Mouse (Mus musculus): Measurements from ENCODE around the gene Cdsn. TPM values are rescaled to one million over a fixed set of nuclear protein-coding genes. Genes with fewer than 3 reads are reported as not detected.

The Cdsn gene
- polyA plus RNA-seq, 1 experiment from 2014 or later: 0.10 TPM

DNA sequence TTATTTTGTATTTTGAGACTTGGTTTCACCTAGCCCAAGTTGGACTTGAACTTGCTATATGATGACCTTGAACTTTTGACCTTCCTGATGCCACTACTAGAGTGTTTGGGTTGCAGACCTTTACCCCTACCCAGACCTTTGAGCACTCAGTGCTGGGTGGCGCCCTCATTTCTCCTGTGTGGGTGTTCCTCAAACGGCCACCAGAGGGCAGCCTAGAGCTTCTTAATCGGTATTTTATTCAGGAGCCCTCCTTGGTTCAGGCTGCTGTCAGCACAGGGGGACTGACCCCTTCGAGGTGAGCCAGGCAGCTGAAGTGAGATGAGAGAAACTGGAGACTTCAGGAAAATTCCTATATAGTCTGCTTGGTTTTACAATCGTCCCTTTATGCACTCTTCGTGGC lies 7.2 kb upstream of the Cdsn start:
- Histone ChIP-seq H3K4me3 (ENCODE audit: low read length) (no peak overlapping the region), H3K9me3 (ENCODE audit: control insufficient read depth, low read length) (no peaks in the 10 kb centered on the region), H3K4me2 (ENCODE audit: low read depth, low read length) (no peak overlapping the region), H3K9ac (ENCODE audit: low read depth, low read length) (no peak overlapping the region), H3K4me1 (ENCODE audit: control insufficient read depth, insufficient read depth, low read length) (peaks cover 5% of the 10 kb centered on the region), H3K27me3 (replicated peaks; ENCODE audit: control insufficient read depth, insufficient read depth, low read length) (no peaks in the 10 kb centered on the region), H3K27ac (ENCODE audit: low read length) (no peak overlapping the region), H3K36me3 (ENCODE audit: control insufficient read depth, insufficient read depth, low read length) (no peaks in the 10 kb centered on the region)
- ATAC-seq: peak; percentile 31; the same call in 1 of the 2 replicates
- 36% methylated on average over 6 of the region's 6 CpGs for WGBS

DNA sequence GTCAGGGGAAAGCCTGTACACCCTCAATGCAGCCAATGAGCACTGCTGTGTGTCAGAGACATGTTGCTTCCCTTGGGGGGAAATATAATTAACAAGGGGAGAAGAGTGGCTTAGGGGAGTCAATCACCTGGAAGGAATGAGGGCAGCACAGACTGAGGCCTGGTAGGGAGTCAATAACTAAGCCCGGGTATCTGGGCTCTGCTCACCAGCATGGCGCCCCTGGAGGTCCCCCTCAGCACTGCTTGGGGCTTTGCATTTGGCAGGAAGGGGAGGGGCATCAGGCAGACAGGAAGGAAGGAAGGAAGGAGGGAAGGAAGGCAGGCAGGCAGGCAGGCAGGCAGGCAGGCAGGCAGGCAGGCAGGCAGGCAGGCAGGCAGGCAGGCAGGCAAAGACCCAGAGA lies 4.5 kb upstream of the Cdsn start:
- Histone ChIP-seq H3K4me1 (ENCODE audit: control insufficient read depth, insufficient read depth, low read length) (peaks cover 9% of the 10 kb centered on the region), H3K4me2 (ENCODE audit: low read depth, low read length) (no peak overlapping the region), H3K27ac (ENCODE audit: low read length) (no peak overlapping the region), H3K9ac (ENCODE audit: low read depth, low read length) (no peak overlapping the region), H3K27me3 (replicated peaks; ENCODE audit: control insufficient read depth, insufficient read depth, low read length) (no peaks in the 10 kb centered on the region), H3K4me3 (ENCODE audit: low read length) (no peak overlapping the region), H3K36me3 (ENCODE audit: control insufficient read depth, insufficient read depth, low read length) (no peaks in the 10 kb centered on the region), H3K9me3 (ENCODE audit: control insufficient read depth, low read length) (no peaks in the 10 kb centered on the region)
- no peak for ATAC-seq
- 69% methylated on average over 2 of the region's 2 CpGs for WGBS

DNA sequence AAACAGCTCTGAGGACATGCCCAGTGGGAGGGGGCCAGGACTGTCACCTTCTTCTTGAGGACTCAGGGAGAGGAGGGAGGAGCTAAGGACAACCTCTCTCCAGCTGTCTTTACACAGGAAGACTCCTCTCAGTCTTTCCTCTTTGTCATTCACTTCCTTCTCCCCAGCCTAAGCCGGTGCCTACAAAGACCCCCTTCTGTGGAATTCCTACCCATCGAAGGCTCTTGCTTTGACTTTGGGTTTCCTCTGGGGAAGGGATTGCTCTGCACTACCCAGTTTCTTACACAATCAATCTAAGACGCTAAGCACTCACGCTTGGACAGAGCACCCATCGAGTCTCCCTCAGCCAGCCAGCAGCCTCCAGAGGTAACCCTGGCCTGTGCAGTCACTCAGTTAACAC lies 3.3 kb upstream of the Cdsn start:
- 34% methylated on average over 5 of the region's 5 CpGs for WGBS
- Histone ChIP-seq H3K27ac (ENCODE audit: low read length) (peak overlapping the region; percentile 54), H3K4me2 (ENCODE audit: low read depth, low read length) (no peak overlapping the region), H3K9me3 (ENCODE audit: control insufficient read depth, low read length) (no peaks in the 10 kb centered on the region), H3K36me3 (ENCODE audit: control insufficient read depth, insufficient read depth, low read length) (no peaks in the 10 kb centered on the region), H3K4me1 (ENCODE audit: control insufficient read depth, insufficient read depth, low read length) (peaks cover 9% of the 10 kb centered on the region), H3K9ac (ENCODE audit: low read depth, low read length) (0 out of 2 replicates have a peak overlapping the region, but pooled peaks have one; percentile 3), H3K4me3 (ENCODE audit: low read length) (no peak overlapping the region), H3K27me3 (replicated peaks; ENCODE audit: control insufficient read depth, insufficient read depth, low read length) (no peaks in the 10 kb centered on the region)
- no peak for ATAC-seq

DNA sequence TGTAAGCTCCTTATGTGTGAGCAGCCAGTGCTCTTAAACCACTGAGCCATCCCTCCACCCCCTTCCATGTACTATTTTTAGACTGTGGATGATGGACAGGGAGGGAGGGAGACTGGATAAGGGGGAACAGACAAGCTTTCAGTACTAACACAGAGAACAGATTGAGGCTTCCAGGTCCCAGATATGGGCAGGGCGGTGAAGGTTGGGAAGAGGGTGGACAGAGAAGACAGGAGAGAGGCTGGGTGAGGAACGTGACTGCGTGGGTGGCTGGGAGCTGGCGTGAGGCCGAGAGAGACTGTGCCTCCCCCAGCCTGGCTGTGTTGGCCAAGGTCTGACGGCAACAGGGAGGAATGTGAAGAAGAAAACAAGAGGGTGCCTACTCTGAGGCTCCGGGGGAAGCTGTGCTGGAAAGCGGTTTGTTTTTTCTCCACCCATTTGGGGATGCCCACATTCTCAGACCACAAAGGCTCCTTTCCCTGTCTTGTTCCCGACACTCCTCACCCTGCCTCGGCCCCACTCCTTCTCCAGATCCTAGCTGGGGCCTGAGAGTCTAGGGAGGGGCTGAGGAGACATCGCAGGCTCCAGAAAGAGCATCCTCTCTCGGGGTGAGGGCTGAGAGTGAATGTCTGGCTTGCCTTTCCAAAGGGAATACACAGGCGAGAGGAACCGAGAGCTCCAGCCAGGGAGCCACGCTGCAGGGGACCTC lies 2.3 kb upstream of the Cdsn start:
- no peak overlapping the region for H3K4me3 ChIP-seq (ENCODE audit: low read length)
- peak overlapping the region; percentile 64 for H3K27ac ChIP-seq (ENCODE audit: low read length)
- no peaks in the 10 kb centered on the region for H3K9me3 ChIP-seq (ENCODE audit: control insufficient read depth, low read length)
- H3K36me3 ChIP-seq (ENCODE audit: control insufficient read depth, insufficient read depth, low read length): no peaks in the 10 kb centered on the region
- H3K9ac ChIP-seq (ENCODE audit: low read depth, low read length): peak overlapping the region; percentile 17; the same call in 1 of the 2 replicates
- 37% methylated on average over 15 of the region's 15 CpGs for WGBS
- H3K4me2 ChIP-seq (ENCODE audit: low read depth, low read length): no peak overlapping the region
- H3K4me1 ChIP-seq (ENCODE audit: control insufficient read depth, insufficient read depth, low read length): peaks cover 9% of the 10 kb centered on the region
- peak; percentile 82 for ATAC-seq
- H3K27me3 ChIP-seq (replicated peaks; ENCODE audit: control insufficient read depth, insufficient read depth, low read length): no peaks in the 10 kb centered on the region

DNA sequence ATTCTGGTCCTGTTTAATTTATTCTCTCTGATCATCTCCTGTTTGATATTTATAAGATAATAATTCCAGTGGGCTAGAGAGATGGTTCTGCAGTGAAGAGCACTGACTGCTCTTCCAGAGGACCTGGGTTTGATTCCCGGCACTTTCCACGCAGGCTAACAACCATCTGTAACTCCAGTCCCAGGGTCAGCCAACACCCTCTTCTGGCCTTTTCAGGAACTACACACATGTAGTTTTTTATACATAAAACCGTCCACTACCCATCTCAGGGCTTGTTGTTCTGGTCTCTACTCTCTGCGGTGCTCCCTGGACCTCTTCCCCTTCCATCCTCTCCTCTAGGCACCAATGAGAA lies 1.8 kb upstream of the Cdsn start:
- no peak for ATAC-seq
- no peaks in the 10 kb centered on the region for H3K36me3 ChIP-seq (ENCODE audit: control insufficient read depth, insufficient read depth, low read length)
- H3K4me3 ChIP-seq (ENCODE audit: low read length): no peak overlapping the region
- no peaks in the 10 kb centered on the region for H3K9me3 ChIP-seq (ENCODE audit: control insufficient read depth, low read length)
- 94% methylated on average over 4 of the region's 4 CpGs for WGBS
- no peak overlapping the region for H3K4me2 ChIP-seq (ENCODE audit: low read depth, low read length)
- peaks cover 9% of the 10 kb centered on the region for H3K4me1 ChIP-seq (ENCODE audit: control insufficient read depth, insufficient read depth, low read length)
- H3K27me3 ChIP-seq (replicated peaks; ENCODE audit: control insufficient read depth, insufficient read depth, low read length): no peaks in the 10 kb centered on the region
- H3K27ac ChIP-seq (ENCODE audit: low read length): peak overlapping the region; percentile 64
- H3K9ac ChIP-seq (ENCODE audit: low read depth, low read length): 0 out of 2 replicates have a peak overlapping the region, but pooled peaks have one; percentile 17

DNA sequence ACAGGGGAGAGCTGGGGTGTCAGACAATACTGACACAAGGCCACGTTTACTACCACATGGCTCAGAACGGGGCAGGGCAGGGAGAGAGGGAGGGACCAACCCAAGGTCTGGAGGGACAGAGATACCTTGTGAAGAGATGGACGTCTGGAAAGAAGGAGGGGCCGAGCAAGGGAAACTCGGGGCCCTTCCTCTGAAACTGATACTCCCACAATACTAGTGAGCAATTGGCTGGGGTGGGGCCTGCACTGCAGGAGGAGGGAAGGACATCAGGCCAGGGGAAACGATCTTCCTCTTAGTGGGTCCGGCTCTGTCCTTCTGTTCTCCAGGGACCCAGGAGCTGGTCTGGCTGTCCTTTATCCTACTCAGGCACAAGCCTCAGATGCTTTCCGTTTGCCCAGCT lies 1.1 kb upstream of the Cdsn start:
- peak overlapping the region; percentile 23 for H3K27ac ChIP-seq (ENCODE audit: low read length)

DNA sequence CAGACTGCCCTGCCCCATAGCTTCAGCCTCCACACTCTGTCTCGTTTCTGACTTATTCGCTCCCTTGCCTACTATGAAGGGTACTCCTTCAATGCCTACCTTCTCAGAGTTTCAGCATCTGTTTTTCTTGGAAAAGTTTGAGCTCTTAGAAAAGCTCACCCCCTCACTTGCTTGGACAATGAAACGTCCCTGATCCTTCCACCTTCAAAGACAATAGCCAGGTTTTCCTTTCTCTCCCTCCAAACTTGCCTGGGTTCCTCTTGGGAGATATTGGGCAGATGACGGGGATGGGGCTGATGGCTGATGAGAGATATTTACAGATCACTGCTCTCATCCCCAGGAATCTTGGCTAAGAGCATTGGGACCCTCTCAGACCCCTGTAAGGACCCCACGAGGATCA lies 2.4 kb downstream of the Cdsn start:
- Histone ChIP-seq H3K9me3 (ENCODE audit: control insufficient read depth, low read length) (no peaks in the 10 kb centered on the region), H3K27me3 (replicated peaks; ENCODE audit: control insufficient read depth, insufficient read depth, low read length) (no peaks in the 10 kb centered on the region), H3K4me3 (ENCODE audit: low read length) (no peak overlapping the region), H3K27ac (ENCODE audit: low read length) (no peak overlapping the region), H3K36me3 (ENCODE audit: control insufficient read depth, insufficient read depth, low read length) (no peaks in the 10 kb centered on the region), H3K9ac (ENCODE audit: low read depth, low read length) (no peak overlapping the region), H3K4me1 (ENCODE audit: control insufficient read depth, insufficient read depth, low read length) (peaks cover 4% of the 10 kb centered on the region; the same call in 1 of the 2 replicates), H3K4me2 (ENCODE audit: low read depth, low read length) (no peak overlapping the region)
- WGBS: 83% methylated on average over 5 of the region's 5 CpGs
- ATAC-seq: no peak

More for the DNA sequence above, 1.1 kb upstream of the Cdsn start:
- H3K4me1 ChIP-seq (ENCODE audit: control insufficient read depth, insufficient read depth, low read length): peaks cover 9% of the 10 kb centered on the region
- peak overlapping the region; percentile 35; the same call in 1 of the 2 replicates for H3K9ac ChIP-seq (ENCODE audit: low read depth, low read length)
- H3K4me3 ChIP-seq (ENCODE audit: low read length): no peak overlapping the region
- H3K4me2 ChIP-seq (ENCODE audit: low read depth, low read length): no peak overlapping the region
- 37% methylated on average over 8 of the region's 8 CpGs for WGBS
- no peaks in the 10 kb centered on the region for H3K27me3 ChIP-seq (replicated peaks; ENCODE audit: control insufficient read depth, insufficient read depth, low read length)
- ATAC-seq: peak; percentile 29; the same call in 1 of the 2 replicates
- H3K9me3 ChIP-seq (ENCODE audit: control insufficient read depth, low read length): no peaks in the 10 kb centered on the region
- H3K36me3 ChIP-seq (ENCODE audit: control insufficient read depth, insufficient read depth, low read length): no peaks in the 10 kb centered on the region

DNA sequence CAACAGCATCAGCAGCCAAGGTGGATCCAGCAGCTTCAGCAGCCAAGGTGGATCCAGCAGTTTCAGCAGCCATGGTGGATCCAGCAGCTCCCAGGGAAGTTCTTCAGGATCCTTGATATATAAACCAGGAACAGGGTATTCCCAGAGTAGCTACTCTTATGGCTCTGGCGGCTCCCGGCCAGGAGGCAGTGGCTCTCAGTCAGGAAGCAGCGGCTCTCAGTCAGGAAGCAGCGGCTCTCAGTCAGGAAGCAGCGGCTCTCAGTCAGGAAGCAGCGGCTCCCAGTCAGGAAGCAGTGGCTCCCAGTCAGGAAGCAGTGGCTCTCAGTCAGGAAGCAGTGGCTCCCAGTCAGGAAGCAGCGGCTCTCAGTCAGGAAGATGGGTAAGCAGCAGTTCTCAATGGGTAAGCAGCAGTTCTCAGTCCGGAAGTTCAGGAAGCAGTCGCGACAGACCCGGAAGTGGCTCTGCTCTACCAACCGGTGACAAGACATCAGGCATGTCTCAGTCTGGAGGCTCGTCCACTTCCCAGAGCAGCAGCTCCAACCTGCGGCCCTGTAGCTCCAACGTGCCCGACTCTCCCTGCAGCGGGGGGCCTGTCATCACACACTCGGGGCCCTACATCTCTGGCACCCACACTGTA lies 3.0 kb downstream of the Cdsn start:
- 91% methylated on average over 18 of the region's 18 CpGs for WGBS
- Histone ChIP-seq H3K9ac (ENCODE audit: low read depth, low read length) (no peak overlapping the region), H3K27ac (ENCODE audit: low read length) (no peak overlapping the region), H3K27me3 (replicated peaks; ENCODE audit: control insufficient read depth, insufficient read depth, low read length) (no peaks in the 10 kb centered on the region), H3K4me1 (ENCODE audit: control insufficient read depth, insufficient read depth, low read length) (peaks cover 4% of the 10 kb centered on the region; the same call in 1 of the 2 replicates), H3K4me3 (ENCODE audit: low read length) (no peak overlapping the region), H3K9me3 (ENCODE audit: control insufficient read depth, low read length) (no peaks in the 10 kb centered on the region), H3K4me2 (ENCODE audit: low read depth, low read length) (no peak overlapping the region), H3K36me3 (ENCODE audit: control insufficient read depth, insufficient read depth, low read length) (no peaks in the 10 kb centered on the region)
- no peak for ATAC-seq

DNA sequence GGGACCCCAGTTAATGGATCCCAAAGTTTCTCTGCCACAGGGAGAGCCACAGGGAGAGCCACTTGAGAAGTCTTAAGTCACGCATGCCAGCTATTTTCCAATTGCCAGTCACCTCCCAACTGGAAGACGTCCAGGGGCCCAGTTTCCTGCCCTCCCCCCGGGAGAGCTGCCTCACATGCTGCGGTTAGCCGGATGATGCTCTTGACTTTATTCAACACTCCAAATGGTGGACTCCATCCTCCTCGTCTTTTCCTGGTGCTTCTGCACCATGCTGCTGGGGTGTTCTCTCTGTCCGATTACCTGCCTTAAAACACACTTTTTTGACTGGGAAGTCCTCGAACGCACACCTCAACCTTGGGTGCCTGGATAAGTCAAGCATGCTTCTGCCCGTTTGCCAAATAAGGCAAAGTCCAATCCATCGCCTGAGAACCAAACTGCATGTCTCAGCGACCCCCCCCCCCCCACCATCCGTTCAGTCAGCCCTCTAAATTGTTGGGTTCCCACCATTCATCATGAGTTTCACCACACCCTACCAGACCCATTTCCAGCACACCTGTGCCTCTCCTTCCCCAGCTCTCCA lies 4.3 kb downstream of the Cdsn start:
- H3K27ac ChIP-seq (ENCODE audit: low read length): no peak overlapping the region
- H3K4me3 ChIP-seq (ENCODE audit: low read length): no peak overlapping the region
- no peak overlapping the region for H3K9ac ChIP-seq (ENCODE audit: low read depth, low read length)
- no peaks in the 10 kb centered on the region; the same call in 1 of the 2 replicates for H3K4me1 ChIP-seq (ENCODE audit: control insufficient read depth, insufficient read depth, low read length)
- H3K9me3 ChIP-seq (ENCODE audit: control insufficient read depth, low read length): no peaks in the 10 kb centered on the region
- no peak for ATAC-seq
- no peaks in the 10 kb centered on the region for H3K36me3 ChIP-seq (ENCODE audit: control insufficient read depth, insufficient read depth, low read length)
- no peaks in the 10 kb centered on the region for H3K27me3 ChIP-seq (replicated peaks; ENCODE audit: control insufficient read depth, insufficient read depth, low read length)
- no peak overlapping the region for H3K4me2 ChIP-seq (ENCODE audit: low read depth, low read length)
- WGBS: 83% methylated on average over 13 of the region's 13 CpGs
